Mouse (Mus musculus): ENCODE measurements around the gene Rcc2. TPM values are rescaled to one million over a fixed set of nuclear protein-coding genes. Genes with fewer than 3 reads are reported as not detected.

The Rcc2 gene
- polyA plus RNA-seq, 1 experiment from 2014 or later, result 17.0 TPM

- no peaks in the 10 kb centered on the region for H3K4me1 ChIP-seq (ENCODE audit: insufficient read depth, low read depth, low read length)
- no peak overlapping the region for H3K4me2 ChIP-seq (replicated peaks; ENCODE audit: low read depth, low read length)
- no peaks in the 10 kb centered on the region for H3K9me3 ChIP-seq (ENCODE audit: low read length)
- ATAC-seq (peak; percentile 28), DNase-seq (ENCODE audit: low spot score) (no peak)
- TF ChIP-seq EP300 (IDR thresholded peaks at IDR 0.05) (no peak), CTCF (IDR thresholded peaks at IDR 0.05) (no peak)
- no peak overlapping the region for H3K9ac ChIP-seq (replicated peaks; ENCODE audit: low read depth)
- no peaks in the 10 kb centered on the region for H3K27me3 ChIP-seq (replicated peaks; ENCODE audit: insufficient read depth, low read length)
- H3K27ac ChIP-seq (ENCODE audit: low read length), result no peak overlapping the region
- H3K4me3 ChIP-seq (ENCODE audit: low read depth, low read length), result no peak overlapping the region
- no peaks in the 10 kb centered on the region for H3K36me3 ChIP-seq (ENCODE audit: insufficient read depth, low read length)
- 60% methylated on average over 12 of the region's 12 CpGs for WGBS
These were observed 26.6 kb upstream of the Rcc2 start for GRCm38 (mm10) chr4:140673527-140674264.

- ATAC-seq (peak; percentile 74), DNase-seq (ENCODE audit: low spot score) (peak; percentile 88)
- Histone ChIP-seq H3K36me3 (ENCODE audit: insufficient read depth, low read length) (no peaks in the 10 kb centered on the region), H3K27me3 (replicated peaks; ENCODE audit: insufficient read depth, low read length) (no peaks in the 10 kb centered on the region), H3K27ac (ENCODE audit: low read length) (no peak overlapping the region), H3K4me1 (ENCODE audit: insufficient read depth, low read depth, low read length) (no peaks in the 10 kb centered on the region), H3K9me3 (ENCODE audit: low read length) (no peaks in the 10 kb centered on the region), H3K4me2 (replicated peaks; ENCODE audit: low read depth, low read length) (no peak overlapping the region), H3K9ac (replicated peaks; ENCODE audit: low read depth) (no peak overlapping the region), H3K4me3 (ENCODE audit: low read depth, low read length) (no peak overlapping the region)
- peak; percentile 93 for TF ChIP-seq CTCF (IDR thresholded peaks at IDR 0.05)
- no peak for TF ChIP-seq EP300 (IDR thresholded peaks at IDR 0.05)
- WGBS, result 35% methylated on average over 12 of the region's 13 CpGs
These were observed 25.9 kb upstream of the Rcc2 start for GRCm38 (mm10) chr4:140674345-140674926.

DNA sequence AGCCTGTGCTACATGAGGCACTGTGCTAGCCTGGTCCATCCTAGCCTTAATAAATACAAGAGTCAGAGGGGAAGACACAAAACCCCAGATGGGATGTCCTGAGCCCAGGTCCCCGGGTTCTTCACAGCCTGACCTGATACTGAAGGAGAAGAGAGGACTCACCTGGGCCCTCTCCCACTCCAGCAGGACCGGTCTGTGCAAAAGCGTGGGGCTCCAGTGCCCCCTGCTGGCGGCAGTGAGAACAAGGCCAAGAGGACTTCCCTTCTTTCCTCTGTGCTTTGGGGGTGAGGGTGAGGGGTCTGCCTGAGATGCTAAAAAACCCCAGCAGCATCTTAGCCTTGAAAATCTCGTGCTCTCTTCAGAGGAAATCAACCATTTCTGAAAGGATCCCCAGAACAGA is 21.3 kb upstream of the Rcc2 start:
- no peak overlapping the region for H3K4me3 ChIP-seq (ENCODE audit: low read depth, low read length)
- H3K4me2 ChIP-seq (replicated peaks; ENCODE audit: low read depth, low read length), result no peak overlapping the region
- H3K36me3 ChIP-seq (ENCODE audit: insufficient read depth, low read length), result no peaks in the 10 kb centered on the region
- no peaks in the 10 kb centered on the region for H3K27me3 ChIP-seq (replicated peaks; ENCODE audit: insufficient read depth, low read length)
- H3K9ac ChIP-seq (replicated peaks; ENCODE audit: low read depth), result no peak overlapping the region
- H3K9me3 ChIP-seq (ENCODE audit: low read length), result no peaks in the 10 kb centered on the region
- WGBS, result 11% methylated on average over 5 of the region's 5 CpGs
- no peak overlapping the region for H3K27ac ChIP-seq (ENCODE audit: low read length)
- ATAC-seq (no peak), DNase-seq (ENCODE audit: low spot score) (peak; percentile 42)
- H3K4me1 ChIP-seq (ENCODE audit: insufficient read depth, low read depth, low read length), result no peaks in the 10 kb centered on the region
- TF ChIP-seq EP300 (IDR thresholded peaks at IDR 0.05) (no peak), CTCF (IDR thresholded peaks at IDR 0.05) (peak; percentile 77)

- Histone ChIP-seq H3K9ac (replicated peaks; ENCODE audit: low read depth) (no peak overlapping the region), H3K27me3 (replicated peaks; ENCODE audit: insufficient read depth, low read length) (no peaks in the 10 kb centered on the region), H3K27ac (ENCODE audit: low read length) (no peak overlapping the region), H3K9me3 (ENCODE audit: low read length) (no peaks in the 10 kb centered on the region), H3K4me3 (ENCODE audit: low read depth, low read length) (no peak overlapping the region), H3K36me3 (ENCODE audit: insufficient read depth, low read length) (no peaks in the 10 kb centered on the region), H3K4me1 (ENCODE audit: insufficient read depth, low read depth, low read length) (0 out of 2 replicates have a peak, but pooled peaks cover 5% of the 10 kb centered on the region), H3K4me2 (replicated peaks; ENCODE audit: low read depth, low read length) (no peak overlapping the region; the same call in 1 of the 2 replicates)
- TF ChIP-seq CTCF (IDR thresholded peaks at IDR 0.05), result peak; percentile 88
- TF ChIP-seq EP300 (IDR thresholded peaks at IDR 0.05), result no peak
- 24% methylated on average over 13 of the region's 18 CpGs for WGBS
- DNase-seq (ENCODE audit: low spot score) (peak; percentile 92), ATAC-seq (peak; percentile 51)
These were observed 20.5 kb upstream of the Rcc2 start for GRCm38 (mm10) chr4:140679723-140680380.

- WGBS, result 38% methylated on average over 8 of the region's 8 CpGs
- TF ChIP-seq EP300 (IDR thresholded peaks at IDR 0.05) (no peak), CTCF (IDR thresholded peaks at IDR 0.05) (no peak)
- Histone ChIP-seq H3K4me3 (ENCODE audit: low read depth, low read length) (no peak overlapping the region), H3K4me2 (replicated peaks; ENCODE audit: low read depth, low read length) (no peak overlapping the region), H3K36me3 (ENCODE audit: insufficient read depth, low read length) (no peaks in the 10 kb centered on the region), H3K9me3 (ENCODE audit: low read length) (no peaks in the 10 kb centered on the region), H3K9ac (replicated peaks; ENCODE audit: low read depth) (no peak overlapping the region), H3K27ac (ENCODE audit: low read length) (no peak overlapping the region), H3K4me1 (ENCODE audit: insufficient read depth, low read depth, low read length) (0 out of 2 replicates have a peak, but pooled peaks cover 5% of the 10 kb centered on the region), H3K27me3 (replicated peaks; ENCODE audit: insufficient read depth, low read length) (no peaks in the 10 kb centered on the region)
- ATAC-seq (no peak), DNase-seq (ENCODE audit: low spot score) (no peak)
These were observed 19.5 kb upstream of the Rcc2 start for GRCm38 (mm10) chr4:140680731-140681397.

DNA sequence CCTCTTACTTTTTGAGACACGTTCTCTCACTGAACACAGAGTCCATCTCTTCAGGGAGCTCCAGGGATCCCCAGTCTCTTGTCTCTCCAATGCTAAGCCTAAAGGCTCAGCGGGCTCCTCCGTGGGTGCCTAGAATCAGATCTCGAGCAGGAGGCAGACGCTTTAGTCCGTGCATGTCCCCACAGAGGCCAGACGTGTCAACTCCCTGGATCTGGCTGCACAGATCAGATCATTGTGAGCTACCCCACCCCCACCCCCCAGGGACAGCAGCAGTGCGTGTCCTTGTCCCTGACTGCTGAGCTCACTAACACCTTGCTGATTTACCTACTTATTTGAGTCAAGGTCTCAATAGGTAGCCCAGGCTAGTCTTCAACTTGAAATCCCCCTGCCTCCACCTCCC is 16.7 kb upstream of the Rcc2 start:
- H3K27ac ChIP-seq (ENCODE audit: low read length), result no peak overlapping the region
- 35% methylated on average over 8 of the region's 8 CpGs for WGBS
- no peaks in the 10 kb centered on the region for H3K9me3 ChIP-seq (ENCODE audit: low read length)
- ATAC-seq (no peak), DNase-seq (ENCODE audit: low spot score) (no peak)
- no peak for TF ChIP-seq EP300 (IDR thresholded peaks at IDR 0.05)
- TF ChIP-seq CTCF (IDR thresholded peaks at IDR 0.05), result no peak
- H3K36me3 ChIP-seq (ENCODE audit: insufficient read depth, low read length), result no peaks in the 10 kb centered on the region
- 0 out of 2 replicates have a peak, but pooled peaks cover 5% of the 10 kb centered on the region for H3K4me1 ChIP-seq (ENCODE audit: insufficient read depth, low read depth, low read length)
- no peak overlapping the region for H3K4me3 ChIP-seq (ENCODE audit: low read depth, low read length)
- H3K27me3 ChIP-seq (replicated peaks; ENCODE audit: insufficient read depth, low read length), result no peaks in the 10 kb centered on the region
- no peak overlapping the region for H3K9ac ChIP-seq (replicated peaks; ENCODE audit: low read depth)
- H3K4me2 ChIP-seq (replicated peaks; ENCODE audit: low read depth, low read length), result no peak overlapping the region; the same call in 1 of the 2 replicates
